Mouse (Mus musculus): ENCODE data around the gene Rpl19. TPM values are rescaled to one million over a fixed set of nuclear protein-coding genes. Genes with fewer than 3 reads are reported as not detected.

Gene Rpl19
- polyA plus RNA-seq, 1 experiment: 1,005 TPM

DNA sequence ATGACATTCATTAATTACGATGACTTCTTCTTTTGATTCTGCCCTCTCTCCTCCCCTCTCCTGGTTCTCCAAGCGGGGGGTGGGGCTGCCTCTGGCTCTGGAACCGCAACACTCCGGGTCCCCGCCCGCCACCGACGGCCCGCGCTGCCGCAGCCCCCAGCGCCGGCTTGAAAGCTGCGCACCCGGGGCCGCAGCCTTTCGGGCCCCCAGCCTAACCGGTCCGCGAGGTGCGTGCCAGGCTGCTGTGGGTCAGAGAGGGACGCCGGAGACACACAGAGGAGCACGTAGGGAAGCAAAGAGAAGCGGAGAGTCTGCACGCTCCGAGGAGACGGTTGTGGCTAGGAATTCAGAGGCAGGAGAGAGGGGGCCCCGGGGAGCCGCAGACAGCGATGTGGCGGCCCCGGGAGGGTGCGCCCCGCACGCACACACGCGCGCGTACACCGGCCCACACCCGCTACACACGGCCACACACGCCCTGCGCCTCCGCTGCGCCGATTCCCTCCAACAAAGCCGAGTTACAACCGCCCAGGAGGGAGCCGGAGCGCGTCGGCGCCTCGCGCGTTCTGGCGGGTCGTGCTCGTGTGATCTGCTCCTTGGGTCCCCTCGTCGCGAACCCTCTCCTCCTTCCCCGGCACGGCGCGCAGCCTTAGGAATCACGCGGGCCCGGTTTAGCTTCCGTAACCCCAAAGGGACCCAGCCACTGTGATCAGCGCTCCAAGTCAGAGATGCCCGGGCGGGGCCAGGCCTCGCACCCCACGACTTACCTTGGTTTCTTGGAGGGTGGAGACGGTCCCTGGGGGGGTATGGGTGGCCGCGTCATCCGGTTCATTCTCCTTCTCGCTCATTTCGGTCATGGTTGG is 25.8 kb downstream of the Rpl19 start:
- no peak for DNase-seq (ENCODE audit: low read depth)

DNA sequence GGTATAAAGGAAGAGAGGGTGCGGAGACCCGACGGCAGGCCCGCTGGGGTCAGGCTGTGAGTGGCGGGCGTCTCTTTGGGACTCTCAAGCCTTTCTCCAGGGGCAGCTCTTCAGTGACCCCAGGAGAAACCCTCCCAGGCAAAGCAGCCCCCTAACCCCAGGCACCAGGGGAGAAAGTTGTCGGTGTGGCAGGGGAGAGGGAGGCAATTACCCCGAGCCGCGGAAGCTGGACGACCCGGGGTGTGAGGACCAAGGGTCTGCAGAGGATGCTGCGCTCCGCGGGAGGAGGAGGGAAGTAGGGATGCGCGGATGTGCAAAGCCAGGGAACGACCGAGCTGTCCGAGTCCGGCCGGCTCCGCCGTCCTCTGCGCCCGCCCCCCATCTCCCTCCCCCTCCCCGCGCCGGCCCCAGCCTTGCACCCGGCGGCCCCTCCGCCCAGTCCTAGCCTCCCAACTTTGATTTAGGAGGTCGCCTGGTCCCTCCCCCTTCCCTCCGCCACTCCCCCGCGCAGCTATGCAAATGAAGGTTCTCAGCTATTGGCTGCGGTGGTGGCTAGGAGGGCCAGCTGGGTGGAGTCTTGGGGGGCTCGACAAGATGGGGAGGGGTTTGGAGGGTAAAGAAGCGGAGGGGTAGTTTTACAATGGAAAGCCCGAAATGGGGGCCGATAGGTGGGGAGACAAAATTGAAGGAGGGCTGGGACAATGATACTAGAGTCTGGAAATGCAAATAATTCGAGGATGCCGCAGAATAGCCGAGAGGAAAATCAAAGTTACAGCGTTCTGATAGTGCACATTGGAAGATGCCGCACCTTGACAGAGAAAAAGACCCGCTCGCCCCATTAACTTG is 26.7 kb downstream of the Rpl19 start, which contains the start of gene Stac2:
Gene Stac2, minus strand, starts transcription at position 474 of the 846 bp plus-strand sequence.
- no peak for DNase-seq (ENCODE audit: low read depth)

DNA sequence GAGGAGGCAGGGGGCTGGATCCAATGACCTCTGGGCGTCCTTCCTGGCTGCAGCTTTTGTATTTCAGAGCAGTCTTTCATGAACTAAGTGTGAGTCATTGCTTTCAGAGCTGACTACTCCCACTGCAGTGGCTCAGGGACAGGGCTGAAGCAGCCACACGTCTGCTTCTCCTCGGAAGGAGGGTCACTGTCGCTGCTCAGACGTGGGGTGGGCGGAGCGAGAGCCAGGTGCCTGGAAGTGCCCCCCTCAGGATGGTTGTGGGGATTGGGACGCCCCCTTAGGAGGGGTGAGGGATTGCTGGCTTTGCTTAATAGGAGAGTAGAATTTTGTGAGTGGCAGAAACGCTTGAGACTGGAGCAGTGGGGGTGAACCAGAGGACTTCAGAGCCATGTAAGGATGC is 31.0 kb downstream of the Rpl19 start:
- DNase-seq (ENCODE audit: low read depth): no peak

DNA sequence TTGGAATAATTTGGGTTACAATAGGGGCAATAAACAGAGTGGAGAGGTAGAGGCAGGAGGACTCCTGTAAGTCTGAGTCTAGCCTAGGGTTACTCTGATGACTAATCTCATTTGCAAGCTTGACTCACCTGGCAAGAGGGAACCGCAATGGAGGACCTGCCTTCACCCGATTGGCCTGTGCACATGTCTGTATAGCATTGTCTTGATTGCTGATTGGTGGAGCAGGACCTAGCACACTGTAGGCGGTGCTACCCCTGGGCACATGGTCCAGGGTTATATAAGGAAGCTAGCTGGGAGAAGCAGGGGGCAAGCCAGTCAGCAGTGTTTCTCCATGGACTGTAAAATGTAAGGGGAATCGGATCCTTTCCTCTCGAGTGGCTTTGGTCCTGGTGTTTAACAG is 31.5 kb downstream of the Rpl19 start:
- no peak for DNase-seq (ENCODE audit: low read depth)

DNA sequence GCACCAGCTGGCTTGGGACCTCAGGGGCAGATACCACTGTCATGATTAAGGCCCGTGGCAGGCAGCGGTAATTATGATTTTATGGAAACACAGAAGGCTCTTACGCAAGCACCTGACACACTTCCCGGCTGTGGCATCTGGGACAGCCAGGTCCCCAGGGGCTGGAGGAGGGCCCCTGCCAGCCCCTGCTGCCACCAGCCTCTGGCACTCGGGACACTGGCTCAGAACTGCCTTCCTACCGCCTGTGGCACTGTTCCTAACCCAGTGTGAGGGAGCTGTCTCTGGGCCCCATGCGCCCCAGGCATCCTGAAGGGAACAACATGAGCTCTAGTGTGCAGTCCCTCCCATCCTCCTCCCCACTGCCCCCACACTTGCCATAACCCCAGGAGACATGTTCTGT is 33.2 kb downstream of the Rpl19 start:
- no peak for DNase-seq (ENCODE audit: low read depth)

DNA sequence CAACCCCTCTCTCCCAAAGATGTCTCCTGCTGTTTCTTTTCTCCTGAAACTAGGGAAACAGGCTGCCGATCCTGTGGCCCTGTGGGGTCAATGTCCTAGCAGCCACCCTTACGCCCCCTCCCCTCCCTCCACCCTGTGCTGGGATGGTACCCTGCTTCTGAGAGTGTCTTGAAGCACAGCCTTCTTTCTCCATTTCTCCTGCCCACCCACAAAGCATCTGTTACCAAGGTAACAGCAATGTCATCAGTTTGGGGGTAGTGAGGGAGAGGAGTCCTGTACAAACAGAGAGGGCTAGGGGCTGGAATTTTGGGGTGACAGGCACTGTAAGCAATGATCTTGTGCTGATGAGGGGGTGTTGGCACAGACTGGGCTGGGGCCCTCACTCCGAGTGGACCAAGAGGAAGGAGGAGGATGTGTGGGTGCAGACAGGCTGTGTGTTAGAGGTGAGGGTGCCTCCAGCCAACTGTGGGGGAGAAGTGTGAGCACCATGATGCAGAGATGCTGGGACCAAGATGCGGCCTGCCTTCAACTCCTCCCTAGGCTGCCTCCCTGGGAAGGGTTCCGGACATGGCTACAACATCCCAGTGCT is 33.7 kb downstream of the Rpl19 start:
- no peak for DNase-seq (ENCODE audit: low read depth)

DNA sequence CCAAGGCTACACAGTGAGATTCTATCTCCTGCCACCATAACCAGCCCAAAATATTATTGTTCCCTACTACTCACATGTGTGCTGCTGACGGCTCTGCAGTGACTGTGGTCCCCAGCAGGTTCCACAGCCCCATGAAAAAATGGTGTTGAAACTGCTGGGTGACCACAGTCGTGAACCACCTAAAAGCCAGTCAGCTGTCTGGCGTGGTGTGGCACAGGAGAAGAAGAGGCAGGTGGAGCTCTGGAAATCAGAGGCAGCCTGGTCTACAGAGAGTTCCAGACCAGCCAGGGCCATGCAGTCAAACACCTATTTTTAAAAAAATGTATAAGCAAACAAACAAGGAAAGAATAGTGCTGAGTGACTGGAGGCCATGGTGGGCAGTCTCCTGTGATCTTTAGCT is 34.9 kb downstream of the Rpl19 start:
- no peak for DNase-seq (ENCODE audit: low read depth)

DNA sequence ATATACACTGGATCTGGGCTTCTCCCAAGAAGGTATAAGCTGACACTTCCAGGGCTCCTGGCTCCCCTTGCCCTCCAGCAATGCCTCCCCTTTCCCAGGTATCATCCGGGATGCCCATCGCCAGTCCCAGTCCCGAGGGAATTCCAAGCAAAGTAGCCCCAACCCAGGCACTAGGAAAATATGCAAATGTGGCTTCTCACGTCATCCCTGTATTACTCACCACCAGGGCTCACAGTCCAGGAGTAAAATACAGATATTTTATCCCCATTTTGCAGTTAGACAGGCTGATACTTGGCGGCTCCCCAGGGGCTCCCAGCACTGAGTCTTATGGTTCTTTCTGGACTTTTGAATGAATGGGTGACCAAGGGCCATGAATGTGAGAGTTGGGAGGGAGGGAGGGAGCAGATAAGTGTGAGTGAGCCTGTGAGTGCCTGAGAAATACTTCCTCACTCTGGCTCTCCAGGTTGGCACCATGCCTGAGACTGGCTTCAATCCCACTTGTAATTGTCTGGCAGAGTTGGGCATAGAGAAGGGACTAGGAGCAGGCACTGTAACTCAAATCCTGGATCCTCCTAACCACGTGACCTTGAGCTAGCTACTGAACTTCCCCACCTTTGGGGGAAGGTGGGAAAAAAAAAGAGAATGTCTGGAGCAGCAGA is 35.5 kb downstream of the Rpl19 start:
- DNase-seq (ENCODE audit: low read depth): no peak

DNA sequence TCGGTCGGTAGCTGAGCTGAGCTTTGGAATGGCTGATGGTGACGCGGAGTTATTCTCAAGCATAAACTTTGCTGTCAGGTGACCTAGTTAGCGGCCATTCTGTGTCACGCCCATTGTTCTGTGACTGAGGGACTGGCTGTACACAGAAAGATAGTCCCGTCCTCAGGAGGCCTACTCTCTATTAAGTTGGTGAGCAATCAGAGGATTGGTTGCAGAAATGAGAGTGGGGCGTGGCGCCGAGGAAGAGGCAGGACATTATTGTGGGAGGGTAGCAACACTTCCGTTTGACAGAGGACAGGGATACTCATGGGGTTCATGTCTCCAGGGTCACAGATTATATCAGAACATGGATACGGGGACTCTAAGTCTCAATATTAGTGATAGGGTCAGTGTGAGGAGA is 39.7 kb downstream of the Rpl19 start:
- DNase-seq (ENCODE audit: low read depth): no peak

DNA sequence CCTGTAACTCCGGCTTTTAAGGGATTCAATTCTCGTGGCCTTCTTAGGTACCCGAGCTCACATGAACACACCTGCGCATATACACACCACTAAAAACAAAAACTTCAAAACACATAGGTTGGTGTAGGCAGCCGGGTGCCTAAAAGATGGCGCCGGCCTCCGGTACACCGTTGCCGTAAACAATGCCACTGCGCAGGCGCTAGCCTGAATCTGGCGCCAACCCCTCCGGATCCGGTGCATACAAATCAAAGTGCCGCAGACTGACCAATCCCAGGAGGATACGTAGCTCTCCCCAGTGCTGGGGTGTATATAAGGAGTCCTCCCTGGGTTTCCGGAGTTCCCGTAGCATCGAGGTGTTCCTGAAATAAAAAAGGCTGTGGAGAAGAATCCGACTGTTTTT is 40.7 kb downstream of the Rpl19 start:
- DNase-seq (ENCODE audit: low read depth): no peak

DNA sequence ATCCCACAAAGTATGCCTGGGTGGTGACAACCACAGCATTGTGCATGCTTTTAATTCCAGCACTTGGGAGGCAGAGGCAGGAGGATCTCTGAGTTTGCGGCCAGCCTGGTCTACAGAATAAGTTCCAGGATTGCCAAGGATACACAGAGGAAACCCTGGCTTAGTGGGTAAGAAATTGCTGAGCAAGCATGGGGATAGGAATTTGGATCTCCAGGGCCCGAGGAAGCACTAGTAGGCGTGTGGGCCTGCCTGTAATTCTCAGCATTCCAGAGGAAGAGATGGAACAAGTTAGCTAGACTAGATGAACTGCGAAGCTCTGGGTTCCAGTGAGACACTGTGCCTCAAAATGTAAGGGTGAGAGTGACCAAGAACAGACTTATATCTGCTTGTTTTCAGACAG is 46.9 kb downstream of the Rpl19 start:
- DNase-seq (ENCODE audit: low read depth): no peak

DNA sequence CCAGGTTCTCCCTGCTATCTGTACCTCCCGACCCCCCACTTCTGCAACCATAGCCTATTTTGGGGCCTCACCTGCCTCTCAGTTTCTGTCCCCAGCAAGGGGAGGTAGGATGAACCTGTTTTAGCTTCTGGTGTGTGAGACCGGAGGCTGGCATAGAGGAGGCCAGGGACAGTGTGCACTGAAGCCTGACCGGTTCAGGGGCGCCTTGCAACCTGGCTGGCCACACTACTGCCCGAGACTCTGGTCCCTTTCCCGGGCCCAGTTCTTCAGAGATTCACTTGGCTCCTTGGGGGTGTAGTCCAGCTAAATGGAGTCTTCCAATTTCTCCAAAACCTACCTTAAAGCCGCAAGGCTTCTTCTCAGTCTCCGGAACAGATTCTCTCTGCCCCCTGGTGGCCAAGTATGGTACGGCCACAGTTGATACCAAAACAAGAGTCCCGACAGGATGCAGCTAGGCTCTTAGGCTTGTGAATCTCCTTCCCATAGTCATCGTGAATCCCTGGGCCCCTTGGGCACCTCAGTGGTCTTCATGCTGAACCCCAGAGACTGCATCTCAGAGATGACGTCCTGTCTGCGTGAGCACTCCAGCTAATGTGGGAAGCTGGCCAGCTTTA is 48.8 kb downstream of the Rpl19 start:
- DNase-seq (ENCODE audit: low read depth): no peak

DNA sequence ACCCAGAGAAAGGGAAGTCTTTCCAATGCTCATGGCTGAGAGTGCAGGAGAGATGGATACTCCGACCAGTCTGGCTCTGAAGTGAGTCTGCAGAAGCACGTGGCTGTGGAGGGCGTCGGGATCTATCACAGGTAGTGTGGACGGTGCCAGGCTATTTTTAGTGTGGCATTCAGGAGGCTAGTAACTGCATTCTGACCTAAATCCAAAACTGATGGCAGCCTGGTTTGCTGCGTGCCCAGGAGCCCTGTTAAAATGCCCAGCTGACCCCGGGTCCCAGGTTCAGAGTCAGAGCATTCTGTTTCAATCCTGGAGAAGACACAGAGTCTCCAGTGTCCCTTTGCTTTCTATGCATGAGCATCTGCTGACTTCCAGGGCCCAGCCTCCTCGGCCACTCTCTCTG is 50.6 kb downstream of the Rpl19 start:
- DNase-seq (ENCODE audit: low read depth): no peak

Other genes starting within 250 kb of the Rpl19 start
- 161 and 167 TPM in 2 replicates for gene Rpl23, start 244.3 kb upstream of the Rpl19 start, polyA plus RNA-seq (2012; rRNA removed)
- gene Lasp1, start 227.7 kb upstream of the Rpl19 start, polyA plus RNA-seq (2012; rRNA removed): 106 and 107 TPM in 2 replicates
- 1.3 and 2.1 TPM in 2 replicates for gene B230217C12Rik, start 185.9 kb upstream of the Rpl19 start, polyA plus RNA-seq (2012; rRNA removed)
- gene Fbxo47, start 142.6 kb upstream of the Rpl19 start, polyA plus RNA-seq (2012; rRNA removed): 0.39 and 1.2 TPM in 2 replicates
- 5.6 and 9.0 TPM in 2 replicates for gene Plxdc1, start 40.3 kb upstream of the Rpl19 start, polyA plus RNA-seq (2012; rRNA removed)
- gene Arl5c, start 30.5 kb upstream of the Rpl19 start, polyA plus RNA-seq (2012; rRNA removed): 2.1 and 2.2 TPM in 2 replicates
- 9.0 and 13.8 TPM in 2 replicates for gene Cacnb1, start 3.7 kb upstream of the Rpl19 start, polyA plus RNA-seq (2012; rRNA removed)
- gene Stac2, start 26.8 kb downstream of the Rpl19 start, polyA plus RNA-seq (2012; rRNA removed): 1.6 and 4.3 TPM in 2 replicates
- 21.6 TPM in 2 replicates for gene Fbxl20, start 123.7 kb downstream of the Rpl19 start, polyA plus RNA-seq (2012; rRNA removed)
- gene Med1, start 166.6 kb downstream of the Rpl19 start, polyA plus RNA-seq (2012; rRNA removed): 11.4 and 11.8 TPM in 2 replicates
- gene Cdk12, start 176.3 kb downstream of the Rpl19 start, polyA plus RNA-seq (2012; rRNA removed): 14.6 and 16.5 TPM in 2 replicates

Measured in gonadal fat pad, adult 2 months (tissue).